Mouse (Mus musculus) spleen, adult 18-20 months (tissue): ENCODE measurements around the gene Cops2.

ENCODE experiments used
- DNase-seq, 2 experiments: peaks; one replicate each; pipeline ENCODE4 v3.0.0; 2022; ENCODE audit warnings: mixed read lengths in 2 of 2

The Cops2 gene

GRCm38 (mm10) chr2:125858521-125859280 is at the start of gene Cops2, which contains the start of gene Galk2:
Gene Cops2, minus strand, starts transcription at chr2:125859139.
Gene Galk2, plus strand, starts transcription at chr2:125859109.
- peak; percentile 81 to 84 for DNase-seq

- DNase-seq: no peak
Observed at GRCm38 (mm10) chr2:125907580-125908255, 48.8 kb upstream of the Cops2 start.

- no peak for DNase-seq
Observed at GRCm38 (mm10) chr2:125906407-125907066, 47.6 kb upstream of the Cops2 start.

GRCm38 (mm10) chr2:125901426-125901825 is 42.5 kb upstream of the Cops2 start:
- DNase-seq: no peak

GRCm38 (mm10) chr2:125900797-125901410 is 42.0 kb upstream of the Cops2 start:
- no peak for DNase-seq

- DNase-seq: no peak
Observed at GRCm38 (mm10) chr2:125896355-125896754, 37.4 kb upstream of the Cops2 start.

- no peak for DNase-seq
Observed at GRCm38 (mm10) chr2:125895099-125895498, 36.2 kb upstream of the Cops2 start.

- no peak for DNase-seq
Observed at GRCm38 (mm10) chr2:125893096-125893495, 34.2 kb upstream of the Cops2 start.

GRCm38 (mm10) chr2:125885891-125886576 is 27.1 kb upstream of the Cops2 start:
- DNase-seq: no peak

- no peak for DNase-seq
Observed at GRCm38 (mm10) chr2:125870159-125870558, 11.2 kb upstream of the Cops2 start.

- no peak for DNase-seq
Observed at GRCm38 (mm10) chr2:125868301-125868700, 9.4 kb upstream of the Cops2 start.

- DNase-seq: peak; percentile 42 to 57
Observed at GRCm38 (mm10) chr2:125866058-125866740, 7.3 kb upstream of the Cops2 start.

GRCm38 (mm10) chr2:125865585-125865984 is 6.6 kb upstream of the Cops2 start:
- DNase-seq: no peak

- no peak for DNase-seq
Observed at GRCm38 (mm10) chr2:125864551-125864950, 5.6 kb upstream of the Cops2 start.

GRCm38 (mm10) chr2:125863799-125864198 is 4.9 kb upstream of the Cops2 start:
- no peak for DNase-seq

GRCm38 (mm10) chr2:125857707-125858106 is 1.2 kb downstream of the Cops2 start:
- DNase-seq: no peak

GRCm38 (mm10) chr2:125851237-125851636 is 7.7 kb downstream of the Cops2 start:
- DNase-seq: no peak

GRCm38 (mm10) chr2:125838708-125839284 is 20.1 kb downstream of the Cops2 start:
- no peak for DNase-seq

GRCm38 (mm10) chr2:125838091-125838490 is 20.8 kb downstream of the Cops2 start:
- DNase-seq: no peak

GRCm38 (mm10) chr2:125829924-125830323 is 29.0 kb downstream of the Cops2 start:
- no peak for DNase-seq

GRCm38 (mm10) chr2:125827898-125828297 is 31.0 kb downstream of the Cops2 start:
- no peak for DNase-seq

- DNase-seq: no peak
Observed at GRCm38 (mm10) chr2:125826201-125826600, 32.7 kb downstream of the Cops2 start.
